Mouse (Mus musculus): ENCODE measurements around the gene Nkd1.

- TF ChIP-seq CTCF (IDR thresholded peaks at IDR 0.05; ENCODE audit: borderline replicate concordance, control insufficient read depth, extremely low read depth, insufficient read depth, low read length, poor library complexity) (no peak), POLR2A (IDR thresholded peaks at IDR 0.05; ENCODE audit: control insufficient read depth, extremely low read depth, insufficient read depth, low read length, poor library complexity) (no peak)
Observed at GRCm38 (mm10) chr8:88569366-88569765, 48.2 kb downstream of the Nkd1 start.
